Mouse (Mus musculus) lung, postnatal 0 days (tissue): Measurements from ENCODE around the gene Exoc6b. TPM values are rescaled to one million over a fixed set of nuclear protein-coding genes. Genes with fewer than 3 reads are reported as not detected.

Source experiments
- ATAC-seq: fragments of 200-750 bp; cut with Nextera tagmentation; 2 replicates; pipeline ENCODE4 v1.8.0; 2017; ENCODE audit warnings: moderate library complexity
- DNase-seq: peaks from one replicate; pipeline ENCODE4 v3.0.0-alpha.2; 2016; ENCODE audit warnings: low spot score
- H3K27ac ChIP-seq: fragments of 300-500 bp; sonication (generic); 2 replicates; pipeline ENCODE4 v1.5.1; 2014; ENCODE audit warnings: antibody characterized with exemption, mild to moderate bottlenecking, low read length, mixed read lengths
- H3K27me3 ChIP-seq: fragments of 300-500 bp; sonication (generic); replicated peaks from 2 replicates; pipeline ENCODE4 v1.6.1; 2014; ENCODE audit warnings: low read length, mixed read lengths; ENCODE audit not compliant: insufficient read depth
- H3K36me3 ChIP-seq: fragments of 300-500 bp; sonication (generic); 2 replicates; pipeline ENCODE4 v1.6.1; 2014; ENCODE audit warnings: low read length, mixed read lengths; ENCODE audit not compliant: insufficient read depth
- H3K4me1 ChIP-seq: fragments of 300-500 bp; sonication (generic); 2 replicates; pipeline ENCODE4 v1.6.1; 2014; ENCODE audit warnings: antibody characterized with exemption, low read depth, low read length, mixed read lengths; ENCODE audit not compliant: insufficient read depth
- H3K4me2 ChIP-seq: fragments of 300-500 bp; sonication (generic); replicated peaks from 2 replicates; pipeline ENCODE4 v1.6.1; 2014; ENCODE audit warnings: low read depth, mild to moderate bottlenecking, low read length, moderate library complexity, mixed read lengths
- H3K4me3 ChIP-seq: fragments of 300-500 bp; sonication (generic); 2 replicates; pipeline ENCODE4 v1.5.1; 2014; ENCODE audit warnings: low read depth, low read length
- H3K9ac ChIP-seq: fragments of 300-500 bp; sonication (generic); replicated peaks from 2 replicates; pipeline ENCODE4 v1.6.1; 2014; ENCODE audit warnings: low read depth, mild to moderate bottlenecking
- H3K9me3 ChIP-seq: fragments of 300-500 bp; sonication (generic); 2 replicates; pipeline ENCODE4 v1.6.1; 2016; ENCODE audit warnings: low read length, mixed read lengths
- CTCF ChIP-seq: IDR thresholded peaks from 2 replicates; pipeline ENCODE4 v1.5.1; 2016; ENCODE audit warnings: antibody characterized with exemption, mild to moderate bottlenecking
- EP300 ChIP-seq: IDR thresholded peaks from 2 replicates; pipeline ENCODE4 v1.6.1; 2016; ENCODE audit warnings: antibody characterized with exemption, mild to moderate bottlenecking, control low read depth
- WGBS: fragments of 180-500 bp; shearing (Covaris S2); extraction: QIAGEN DNeasy Blood & Tissue Kit; methylation state at CpG from one replicate; pipeline ENCODE4 v1.1.7; 2014; 5-methylcytosine and 5-hydroxymethylcytosine counted together
- polyA plus RNA-seq: library from polyadenylated mRNA; unstranded; fragments of >200 nt; fragmentation: Nextera tagmentation; extraction: Ambion mirVana; gene quantifications from 2 replicates; pipeline ENCODE4 v1.2.1, GENCODE M21; 2015

The Exoc6b gene
- polyA plus RNA-seq, 1 experiment from 2014 or later = 14.8 TPM

- no peaks in the 10 kb centered on the region for H3K4me1 ChIP-seq
- WGBS = 52% methylated on average over 2 of the region's 2 CpGs
These were observed 422.6 kb downstream of the Exoc6b start for GRCm38 (mm10) chr6:84646696-84647095.

GRCm38 (mm10) chr6:84641062-84641431, 428.3 kb downstream of the Exoc6b start:
- H3K27me3 ChIP-seq = no peaks in the 10 kb centered on the region
- DNase-seq (peak; percentile 49), ATAC-seq (peak; percentile 59)
- H3K4me2 ChIP-seq = no peak overlapping the region
- 16% methylated on average over 4 of the region's 4 CpGs for WGBS
- H3K9me3 ChIP-seq = no peaks in the 10 kb centered on the region
- H3K36me3 ChIP-seq = no peaks in the 10 kb centered on the region
- no peak overlapping the region for H3K4me3 ChIP-seq
- TF ChIP-seq CTCF (peak; percentile 20; the same call in 1 of the 2 replicates), EP300 (no peak)
- H3K9ac ChIP-seq = no peak overlapping the region
- H3K4me1 ChIP-seq = peaks cover 12% of the 10 kb centered on the region; the same call in 1 of the 2 replicates
- H3K27ac ChIP-seq = no peak overlapping the region; the same call in 1 of the 2 replicates

More at GRCm38 (mm10) chr6:84646696-84647095, 422.6 kb downstream of the Exoc6b start:
- DNase-seq (no peak), ATAC-seq (no peak)
- Histone ChIP-seq H3K36me3 (no peaks in the 10 kb centered on the region), H3K4me3 (no peak overlapping the region), H3K27ac (no peak overlapping the region), H3K4me2 (no peak overlapping the region), H3K27me3 (no peaks in the 10 kb centered on the region), H3K9ac (no peak overlapping the region), H3K9me3 (no peaks in the 10 kb centered on the region)
- TF ChIP-seq EP300 (no peak), CTCF (no peak)

GRCm38 (mm10) chr6:84640324-84641061, 428.8 kb downstream of the Exoc6b start:
- 14% methylated on average over 9 of the region's 9 CpGs for WGBS

GRCm38 (mm10) chr6:84638206-84638605, 431.1 kb downstream of the Exoc6b start:
- ATAC-seq = peak; percentile 58
- DNase-seq = peak; percentile 75
- Histone ChIP-seq H3K27ac (no peak overlapping the region), H3K4me3 (no peak overlapping the region), H3K4me1 (peaks cover 12% of the 10 kb centered on the region; the same call in 1 of the 2 replicates), H3K36me3 (no peaks in the 10 kb centered on the region), H3K27me3 (no peaks in the 10 kb centered on the region), H3K9ac (no peak overlapping the region), H3K4me2 (no peak overlapping the region), H3K9me3 (no peaks in the 10 kb centered on the region)
- TF ChIP-seq CTCF (no peak), EP300 (peak; percentile 70)

More at GRCm38 (mm10) chr6:84640324-84641061, 428.8 kb downstream of the Exoc6b start:
- Histone ChIP-seq H3K4me3 (no peak overlapping the region), H3K4me2 (no peak overlapping the region), H3K9ac (no peak overlapping the region), H3K9me3 (no peaks in the 10 kb centered on the region), H3K4me1 (peaks cover 12% of the 10 kb centered on the region; the same call in 1 of the 2 replicates), H3K27ac (no peak overlapping the region), H3K36me3 (no peaks in the 10 kb centered on the region), H3K27me3 (no peaks in the 10 kb centered on the region)
- DNase-seq = peak; percentile 64
- TF ChIP-seq EP300 (peak; percentile 80), CTCF (no peak)
- peak; percentile 91 for ATAC-seq

GRCm38 (mm10) chr6:84631588-84631987, 437.7 kb downstream of the Exoc6b start:
- TF ChIP-seq EP300 = no peak
- TF ChIP-seq CTCF = no peak
- WGBS = 72% methylated on average over 2 of the region's 2 CpGs
- no peak for ATAC-seq

GRCm38 (mm10) chr6:84630276-84630675, 439.0 kb downstream of the Exoc6b start:
- 9% methylated on average over 1 of the region's 1 CpGs for WGBS
- DNase-seq = peak; percentile 40
- peak; percentile 83 for TF ChIP-seq EP300
- peak; percentile 25; the same call in 1 of the 2 replicates for TF ChIP-seq CTCF
- H3K36me3 ChIP-seq = no peaks in the 10 kb centered on the region
- no peaks in the 10 kb centered on the region for H3K27me3 ChIP-seq
- H3K9ac ChIP-seq = no peak overlapping the region
- peak; percentile 70 for ATAC-seq
- no peak overlapping the region for H3K4me3 ChIP-seq
- H3K4me2 ChIP-seq = no peak overlapping the region
- H3K9me3 ChIP-seq = no peaks in the 10 kb centered on the region
- H3K27ac ChIP-seq = no peak overlapping the region
- no peaks in the 10 kb centered on the region for H3K4me1 ChIP-seq

More at GRCm38 (mm10) chr6:84631588-84631987, 437.7 kb downstream of the Exoc6b start:
- Histone ChIP-seq H3K27ac (no peak overlapping the region), H3K4me2 (no peak overlapping the region), H3K27me3 (no peaks in the 10 kb centered on the region), H3K9ac (no peak overlapping the region), H3K36me3 (no peaks in the 10 kb centered on the region), H3K4me1 (no peaks in the 10 kb centered on the region), H3K9me3 (no peaks in the 10 kb centered on the region), H3K4me3 (no peak overlapping the region)
- DNase-seq = peak; percentile 18
